Mouse (Mus musculus): ENCODE results near the gene B3galnt1. TPM values are rescaled to one million over a fixed set of nuclear protein-coding genes. Genes with fewer than 3 reads are reported as not detected.

The B3galnt1 gene
- polyA plus RNA-seq, 1 experiment, result 10.9 TPM

GRCm38 (mm10) chr3:69563406-69563805 is 35.4 kb downstream of the B3galnt1 start:
- no peak for DNase-seq (ENCODE audit: low read depth)

- DNase-seq (ENCODE audit: low read depth), result no peak
Measured at GRCm38 (mm10) chr3:69561686-69562085, 37.1 kb downstream of the B3galnt1 start.

DNA sequence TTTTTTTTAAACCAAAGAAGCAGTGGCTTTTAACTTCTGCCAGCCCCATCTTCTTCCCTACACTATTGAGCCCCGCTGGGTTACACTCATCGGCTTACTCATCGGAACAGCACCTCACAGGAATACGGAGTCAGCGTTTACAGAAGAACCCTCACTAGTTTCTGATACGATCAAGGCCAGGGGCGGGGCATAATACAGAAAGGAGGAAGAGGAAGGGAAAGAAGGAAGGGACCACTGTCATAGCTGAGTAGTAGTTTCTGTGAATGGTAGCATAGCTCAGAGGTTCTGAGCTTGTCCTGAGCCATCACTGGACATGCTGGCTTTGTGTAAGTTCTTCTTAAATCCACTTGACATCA is 38.8 kb downstream of the B3galnt1 start:
- DNase-seq (ENCODE audit: low read depth), result no peak

GRCm38 (mm10) chr3:69559316-69559974 is 39.3 kb downstream of the B3galnt1 start:
- no peak for DNase-seq (ENCODE audit: low read depth)

- DNase-seq (ENCODE audit: low read depth), result no peak
Measured at GRCm38 (mm10) chr3:69556092-69556778, 42.5 kb downstream of the B3galnt1 start.

DNA sequence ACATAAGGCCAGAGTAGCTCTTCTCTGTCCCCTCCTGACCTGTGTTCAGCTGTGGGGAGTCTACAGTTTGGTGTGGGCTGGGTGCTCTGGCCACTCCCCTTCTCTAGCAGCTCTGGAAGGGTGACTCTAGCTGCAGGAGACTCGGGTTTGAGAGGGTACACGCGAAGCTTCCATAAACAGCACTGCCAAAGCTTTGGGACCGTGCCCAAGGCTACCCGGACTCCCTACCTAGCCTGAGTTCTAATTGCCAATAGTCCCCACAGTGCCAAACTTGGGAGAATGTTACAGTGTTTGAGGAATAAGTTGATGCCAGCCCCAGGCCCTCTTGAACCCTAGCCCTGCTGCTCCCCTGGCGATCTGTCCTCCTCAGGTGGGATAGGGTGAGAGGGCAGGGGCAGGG is 43.2 kb downstream of the B3galnt1 start:
- DNase-seq (ENCODE audit: low read depth), result no peak

- DNase-seq (ENCODE audit: low read depth), result no peak
Measured at GRCm38 (mm10) chr3:69549602-69550001, 49.2 kb downstream of the B3galnt1 start.

GRCm38 (mm10) chr3:69548704-69549455 is 49.9 kb downstream of the B3galnt1 start:
- no peak for DNase-seq (ENCODE audit: low read depth)

GRCm38 (mm10) chr3:69545017-69545416 is 53.7 kb downstream of the B3galnt1 start:
- DNase-seq (ENCODE audit: low read depth), result no peak

- DNase-seq (ENCODE audit: low read depth), result no peak
Measured at GRCm38 (mm10) chr3:69543730-69544129, 55.0 kb downstream of the B3galnt1 start.

DNA sequence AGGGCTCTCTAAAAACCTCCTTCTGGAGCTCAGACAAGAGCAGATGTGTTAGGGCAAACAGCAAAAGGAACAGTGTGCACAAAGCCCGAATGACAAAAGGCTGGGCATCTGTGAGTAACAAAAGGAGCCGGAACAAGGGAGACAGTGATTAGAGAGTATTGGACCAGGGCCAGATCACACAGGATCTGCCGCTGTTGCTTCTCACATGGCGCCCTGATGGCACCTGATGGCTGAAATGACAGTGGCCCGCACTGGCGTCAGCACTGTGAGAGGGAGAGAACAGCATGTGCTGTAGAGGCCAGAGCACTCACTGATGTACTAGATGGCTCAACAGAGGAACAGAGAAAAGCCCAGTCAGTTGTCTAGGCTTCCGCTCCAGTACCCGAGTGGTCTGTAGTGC is 55.8 kb downstream of the B3galnt1 start:
- no peak for DNase-seq (ENCODE audit: low read depth)

GRCm38 (mm10) chr3:69535941-69536647 is 62.7 kb downstream of the B3galnt1 start:
- no peak for DNase-seq (ENCODE audit: low read depth)

- no peak for DNase-seq (ENCODE audit: low read depth)
Measured at GRCm38 (mm10) chr3:69535486-69535885, 63.3 kb downstream of the B3galnt1 start.

DNA sequence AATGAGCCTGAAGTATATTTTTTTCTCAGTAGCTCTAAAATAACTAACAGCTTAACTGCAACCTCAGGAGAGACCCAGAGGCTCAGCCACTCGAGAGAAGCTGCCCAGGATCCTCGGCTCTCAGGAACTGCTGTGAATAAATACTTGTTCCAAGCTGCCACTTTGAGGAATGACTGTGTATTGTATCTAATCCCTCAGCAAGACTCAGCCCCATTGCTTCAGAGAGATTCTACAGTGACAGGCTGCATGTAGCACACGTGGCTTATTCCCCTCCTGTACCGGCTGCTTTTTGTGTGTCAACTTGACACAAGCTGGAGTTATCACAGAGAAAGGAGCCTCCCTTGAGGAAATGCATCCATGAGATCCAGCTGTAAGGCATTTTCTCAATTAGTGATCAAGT is 66.1 kb downstream of the B3galnt1 start:
- DNase-seq (ENCODE audit: low read depth), result no peak

GRCm38 (mm10) chr3:69531511-69531910 is 67.2 kb downstream of the B3galnt1 start:
- DNase-seq (ENCODE audit: low read depth), result no peak

- DNase-seq (ENCODE audit: low read depth), result no peak
Measured at GRCm38 (mm10) chr3:69529576-69529975, 69.2 kb downstream of the B3galnt1 start.

GRCm38 (mm10) chr3:69527384-69527783 is 71.4 kb downstream of the B3galnt1 start:
- no peak for DNase-seq (ENCODE audit: low read depth)

GRCm38 (mm10) chr3:69525072-69525529 is 73.7 kb downstream of the B3galnt1 start:
- no peak for DNase-seq (ENCODE audit: low read depth)

- DNase-seq (ENCODE audit: low read depth), result peak; percentile 75
Measured at GRCm38 (mm10) chr3:69524356-69525071, 74.2 kb downstream of the B3galnt1 start.
